Mouse (Mus musculus) skeletal muscle tissue, adult 2 months (tissue): ENCODE results near the gene Rhot2.

Experiments
- DNase-seq: peaks from one replicate; pipeline ENCODE4 v3.0.0-alpha.2; 2012; ENCODE audit warnings: low read depth, low spot score

Rhot2 gene

GRCm38 (mm10) chr17:25844396-25844901, at the start of gene Rhot2:
TSS of gene Rhot2 (minus strand) at chr17:25844851.
- peak; percentile 91 for DNase-seq

DNA sequence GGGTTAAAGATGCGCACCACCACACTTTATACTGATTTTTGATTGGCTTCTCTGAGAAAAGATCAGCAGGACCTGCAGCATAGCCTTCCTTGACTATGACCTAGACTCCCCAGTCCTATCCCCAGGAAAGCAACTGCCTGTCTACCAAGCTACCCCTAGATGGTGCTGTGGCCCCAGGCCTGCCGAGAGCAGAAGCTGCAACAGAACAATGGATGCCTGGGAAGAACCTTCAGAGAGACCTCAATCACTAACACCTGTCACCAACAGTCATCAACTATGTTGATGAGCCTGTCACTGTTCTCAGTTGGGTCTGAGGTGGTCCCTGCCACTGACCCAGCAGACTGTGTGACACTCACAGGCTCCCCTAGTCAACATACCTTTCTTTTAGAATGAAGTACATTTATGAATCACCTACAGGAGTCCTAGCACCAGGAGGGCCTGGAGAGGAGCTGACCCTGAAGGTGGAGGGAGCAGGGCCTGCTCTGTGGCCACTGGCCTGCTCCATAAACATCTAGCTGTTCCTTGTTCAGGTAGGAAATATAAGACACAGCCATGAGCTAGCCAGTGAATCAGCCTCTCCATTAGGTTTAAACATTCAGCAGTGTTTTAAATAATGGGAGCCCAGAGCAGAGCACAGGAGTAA, 49.4 kb upstream of the Rhot2 start:
- DNase-seq, result peak; percentile 49

GRCm38 (mm10) chr17:25888837-25889236, 44.2 kb upstream of the Rhot2 start:
- no peak for DNase-seq

DNA sequence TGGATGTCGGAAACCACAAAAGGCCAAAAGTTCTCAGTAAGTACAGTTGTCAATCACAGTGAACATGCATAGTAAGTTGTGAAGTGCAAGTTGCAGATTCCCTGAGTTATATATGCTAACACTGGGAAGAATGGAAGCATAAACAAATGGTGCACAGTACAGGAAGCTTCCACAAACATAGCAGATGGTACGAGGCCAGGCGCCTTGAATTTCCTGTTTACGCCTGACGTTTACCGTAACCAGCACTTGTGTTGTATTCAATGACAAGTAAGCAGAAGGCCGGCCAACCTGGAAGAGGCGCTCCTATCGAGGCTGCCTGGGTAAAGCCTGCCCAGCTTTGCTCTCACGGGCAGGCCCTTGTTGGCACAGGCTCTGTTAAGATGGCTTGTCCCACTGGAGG, 42.8 kb upstream of the Rhot2 start:
- no peak for DNase-seq

GRCm38 (mm10) chr17:25886806-25887205, 42.2 kb upstream of the Rhot2 start:
- DNase-seq, result no peak

DNA sequence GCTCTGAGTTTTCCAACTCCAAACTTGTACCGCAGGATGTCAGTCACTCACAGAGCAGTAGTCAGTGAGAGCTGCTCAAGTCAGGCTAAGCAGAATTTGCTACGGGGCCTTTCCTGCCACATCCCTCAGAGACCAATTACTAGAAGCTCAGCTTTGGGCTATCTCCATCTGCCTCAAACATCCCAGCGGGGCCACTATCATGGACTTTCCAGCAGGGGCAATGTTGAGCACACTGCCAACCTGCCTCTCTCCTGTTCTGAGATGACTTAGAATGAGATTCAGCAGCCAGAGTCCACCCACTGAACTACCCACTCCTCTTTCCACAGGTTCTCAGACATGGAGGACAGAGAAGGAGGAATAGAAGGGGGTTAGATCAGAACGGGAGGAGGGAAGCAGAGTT, 41.0 kb upstream of the Rhot2 start:
- DNase-seq, result no peak

GRCm38 (mm10) chr17:25883824-25884223, 39.2 kb upstream of the Rhot2 start:
- DNase-seq, result no peak

GRCm38 (mm10) chr17:25883268-25883667, 38.6 kb upstream of the Rhot2 start:
- DNase-seq, result no peak

GRCm38 (mm10) chr17:25882306-25882705, 37.7 kb upstream of the Rhot2 start:
- no peak for DNase-seq

- no peak for DNase-seq
These were observed 37.0 kb upstream of the Rhot2 start for GRCm38 (mm10) chr17:25881691-25882090.

- no peak for DNase-seq
These were observed 36.4 kb upstream of the Rhot2 start for GRCm38 (mm10) chr17:25880913-25881641.

DNA sequence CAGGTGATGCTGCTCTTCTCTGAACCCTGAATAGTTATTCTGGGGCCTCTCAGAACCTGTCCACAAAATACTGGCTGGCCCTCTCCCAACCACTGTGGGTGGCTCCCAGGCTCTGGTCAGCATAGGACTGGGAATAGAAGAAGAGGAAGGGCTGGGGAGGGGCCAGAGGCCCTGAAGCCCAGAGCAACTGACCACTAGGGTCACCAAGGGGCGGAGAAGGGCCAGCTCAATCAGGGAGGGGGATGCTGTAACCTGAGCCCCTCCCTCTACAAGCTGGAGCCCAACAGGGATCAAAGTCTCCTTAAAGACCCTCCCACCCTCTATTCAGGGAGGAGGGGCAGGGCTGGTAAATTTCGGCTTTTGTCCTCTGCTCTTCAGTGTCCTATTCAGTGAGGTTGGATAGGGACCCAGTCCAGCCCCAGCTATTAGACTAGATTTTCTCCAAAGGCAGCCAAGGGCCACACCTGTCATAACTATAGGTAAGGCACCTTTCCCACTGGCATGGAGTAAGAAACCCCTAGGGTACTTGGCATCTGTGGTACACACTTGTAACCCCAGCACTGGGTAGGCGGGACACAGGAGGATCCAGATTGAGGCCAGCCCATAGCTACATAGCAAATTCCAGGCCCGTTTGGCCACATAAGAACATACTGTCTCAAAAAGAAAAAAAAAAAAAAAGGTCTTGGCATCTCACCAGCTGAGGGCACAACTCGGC, 35.7 kb upstream of the Rhot2 start, which contains the start of gene Wfikkn1:
Wfikkn1 (minus strand) TSS at position 663 of the 715 bp plus-strand sequence.
- no peak for DNase-seq

DNA sequence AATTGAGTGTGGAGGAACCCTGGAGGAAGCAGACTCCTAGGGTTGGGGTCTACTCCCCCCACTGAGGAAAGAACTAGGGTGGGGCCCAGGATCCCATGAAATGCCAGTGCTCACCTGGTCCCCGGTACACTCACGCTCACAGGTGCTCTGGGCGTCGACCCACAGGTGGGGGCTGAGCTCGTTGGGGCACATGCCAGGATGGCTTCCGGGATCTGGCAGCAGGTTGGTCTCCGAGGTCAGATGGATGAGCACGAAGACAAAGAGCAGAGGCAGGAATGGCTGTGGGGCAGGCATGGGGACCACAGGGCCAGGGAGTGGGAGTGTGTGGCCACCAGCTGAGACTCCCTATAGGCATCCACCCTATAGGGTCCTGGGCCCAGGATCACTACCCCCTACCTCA, 35.1 kb upstream of the Rhot2 start:
- no peak for DNase-seq

DNA sequence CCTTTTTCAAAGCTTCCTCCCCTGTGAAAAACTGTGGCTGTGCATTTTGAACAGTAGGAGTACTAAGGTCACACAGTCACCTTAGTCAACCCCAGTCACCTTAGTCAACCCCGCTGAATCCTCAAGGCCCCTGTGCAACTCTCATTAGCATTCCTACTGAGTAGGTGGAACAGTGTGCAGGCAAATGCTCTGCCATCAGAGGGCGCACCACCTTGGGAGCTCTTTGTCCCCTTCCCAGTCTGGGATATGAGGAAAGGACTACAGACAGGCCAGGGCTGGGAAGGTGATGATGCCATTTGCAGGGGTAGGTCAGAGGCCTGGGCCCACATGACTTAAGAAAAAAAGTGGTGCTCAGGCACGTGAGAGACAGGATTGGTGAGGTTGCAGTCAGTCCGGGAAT, 34.6 kb upstream of the Rhot2 start:
- no peak for DNase-seq

- DNase-seq, result no peak
These were observed 34.0 kb upstream of the Rhot2 start for GRCm38 (mm10) chr17:25878611-25879180.

DNA sequence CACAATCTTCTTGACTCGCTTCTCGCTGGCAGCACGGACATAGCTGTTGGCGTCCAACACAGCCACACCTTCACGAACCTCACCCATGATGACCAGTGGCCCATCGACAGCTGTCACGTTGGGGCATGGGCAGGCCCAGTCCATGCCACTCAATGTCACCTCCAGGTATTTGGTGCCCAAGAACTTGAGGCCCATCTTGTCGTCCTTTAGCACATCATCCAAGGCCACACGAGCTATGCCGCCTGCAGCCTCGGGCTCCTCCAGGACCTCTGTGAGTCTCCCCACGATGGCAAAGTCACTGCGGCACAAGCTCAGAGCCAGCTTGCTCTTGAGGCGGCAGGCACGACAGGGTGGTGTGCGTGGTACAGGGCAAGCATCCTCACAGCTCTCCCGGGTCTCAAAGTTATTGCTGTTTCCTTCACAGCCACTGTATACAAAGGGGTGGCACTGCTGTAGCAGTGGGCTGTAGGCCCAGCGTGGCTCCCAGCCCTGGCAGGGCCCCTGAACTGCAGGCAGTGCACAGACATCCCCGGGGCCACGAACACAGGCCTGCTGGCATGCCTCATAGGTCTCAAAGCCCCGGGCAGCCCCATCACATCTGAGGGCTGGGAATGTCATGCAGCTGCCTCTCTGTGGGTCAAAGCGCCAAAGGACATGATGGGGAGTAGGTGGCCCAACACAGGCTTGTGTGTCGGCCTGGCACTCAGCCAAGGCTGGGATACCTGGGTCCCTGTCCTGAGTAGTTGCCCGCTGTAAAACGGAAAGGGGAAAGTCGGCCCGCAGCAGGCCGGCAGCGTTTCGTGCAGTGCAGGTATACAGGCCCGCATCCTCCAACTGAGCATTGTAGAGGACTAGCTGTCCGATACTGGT, 33.3 kb upstream of the Rhot2 start:
- DNase-seq, result no peak

DNA sequence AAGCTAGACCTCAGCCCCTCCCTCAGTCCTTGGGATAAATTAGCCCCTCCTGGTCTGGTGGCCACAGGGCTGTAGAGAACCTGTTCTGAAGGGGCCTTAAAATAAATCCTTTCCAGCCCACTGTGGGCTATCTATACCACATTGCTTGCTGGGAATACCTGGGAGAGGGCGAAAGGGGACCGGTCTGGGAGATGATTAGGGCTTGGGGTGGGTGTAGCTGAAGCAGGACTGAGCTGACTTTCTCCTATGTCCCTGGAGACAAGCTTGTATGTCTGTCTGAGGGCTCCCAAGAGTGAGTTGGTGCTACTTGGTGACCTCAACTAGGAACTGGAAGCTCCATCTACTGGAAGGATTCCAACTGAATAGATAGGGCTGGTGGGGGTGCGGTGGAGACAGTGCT, 32.4 kb upstream of the Rhot2 start:
- no peak for DNase-seq

GRCm38 (mm10) chr17:25876347-25876915, 31.8 kb upstream of the Rhot2 start:
- no peak for DNase-seq

DNA sequence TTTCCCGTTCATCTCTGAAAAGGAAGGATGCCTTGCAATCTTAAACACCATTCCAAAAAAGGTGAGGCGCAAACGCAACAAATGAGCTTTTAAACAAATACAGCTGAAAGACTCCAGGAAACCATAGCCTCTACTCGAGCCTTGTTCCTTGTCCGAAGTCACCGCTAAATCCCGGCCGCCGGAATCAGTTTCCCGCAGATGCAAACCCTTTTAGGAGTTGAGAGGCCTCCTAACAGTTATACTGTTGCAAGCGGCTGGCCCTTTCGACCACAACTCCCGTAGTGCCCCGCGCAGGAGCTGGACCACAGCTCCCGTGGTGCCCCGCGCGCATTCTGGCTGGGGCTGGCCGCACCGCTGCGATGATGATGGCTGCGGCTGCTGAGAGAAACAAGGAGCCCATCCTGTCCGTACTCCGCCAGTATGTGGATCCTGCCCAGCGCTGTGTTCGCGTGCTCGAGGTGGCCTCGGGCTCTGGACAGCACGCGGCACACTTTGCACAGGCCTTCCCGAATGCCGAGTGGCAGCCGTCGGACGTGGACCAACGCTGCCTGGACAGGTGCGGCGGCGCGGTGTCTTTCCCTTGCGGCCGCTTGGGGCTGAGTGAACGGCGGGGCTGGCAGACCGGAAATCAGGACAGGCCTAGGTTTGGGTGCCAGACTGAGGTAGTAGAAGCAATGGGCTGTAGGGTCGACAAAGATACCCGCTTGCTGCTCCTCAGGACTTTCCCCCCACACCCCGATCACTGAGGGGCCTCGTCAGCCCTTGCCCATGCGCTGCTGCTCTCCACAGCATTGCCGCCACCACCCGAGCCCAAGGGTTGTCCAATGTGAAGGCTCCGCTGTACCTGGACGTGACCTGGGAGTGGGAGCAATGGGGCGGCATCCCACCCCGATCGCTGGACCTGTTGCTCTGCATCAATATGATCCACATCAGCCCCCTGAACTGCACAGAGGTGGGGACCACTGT, 30.8 kb upstream of the Rhot2 start:
- DNase-seq, result peak; percentile 80
